Mouse (Mus musculus): Measurements from ENCODE around the gene Arid1b. TPM values are rescaled to one million over a fixed set of nuclear protein-coding genes. Genes with fewer than 3 reads are reported as not detected.

Gene Arid1b
- total and polyA plus RNA-seq, 3 experiments = 11.8 to 27.8 (median 26.8) TPM

DNA sequence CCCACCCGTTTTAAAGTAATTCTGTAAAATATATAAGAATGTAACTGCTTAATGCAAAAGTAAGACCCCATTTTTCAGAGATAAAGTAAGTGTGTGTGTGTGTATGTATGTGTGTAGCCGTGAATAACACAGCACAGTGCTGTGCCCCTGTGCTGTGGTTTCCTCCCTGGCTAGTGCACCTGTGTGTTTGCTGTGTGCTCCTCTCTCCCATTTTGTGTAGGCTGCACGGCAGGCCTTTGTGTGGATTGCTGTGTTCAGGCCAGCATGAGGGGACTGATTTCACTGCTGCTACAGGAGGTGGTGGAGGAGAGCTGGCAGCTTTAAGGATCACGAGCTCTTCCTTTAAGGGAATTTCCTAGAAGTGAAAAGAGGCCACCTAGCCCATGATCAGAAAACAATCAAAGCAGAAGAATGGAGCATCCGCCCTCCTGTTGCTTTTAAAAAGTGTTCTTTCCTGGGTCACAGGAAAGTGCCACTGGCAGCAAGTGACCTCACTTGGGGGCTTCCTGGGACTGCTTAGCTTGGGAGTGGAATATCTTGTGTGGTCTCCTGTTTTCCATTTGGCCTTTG, 66.5 kb downstream of the Arid1b start:
- no peak overlapping the region for H3K4me3 ChIP-seq
- 58% methylated on average over 5 of the region's 5 CpGs for WGBS
- peaks cover 10% of the 10 kb centered on the region for H3K79me2 ChIP-seq (replicated peaks; ENCODE audit: control insufficient read depth, insufficient read depth, low read length)
- TF ChIP-seq CTCF (IDR thresholded peaks at IDR 0.05) (no peak), EP300 (IDR thresholded peaks at IDR 0.05; ENCODE audit: insufficient read depth, low read depth, low read length) (no peak), POLR2A (IDR thresholded peaks at IDR 0.05; ENCODE audit: insufficient read depth, low read depth, low read length) (no peak)
- peaks cover 31% of the 10 kb centered on the region for H3K4me1 ChIP-seq (ENCODE audit: control insufficient read depth, insufficient read depth, low read length)
- H3K36me3 ChIP-seq (ENCODE audit: control insufficient read depth, insufficient read depth, low read length) = 0 out of 2 replicates have a peak, but pooled peaks cover 2% of the 10 kb centered on the region
- no peak overlapping the region for H3K9ac ChIP-seq (ENCODE audit: low read depth, low read length)
- intact Hi-C loops (cut with DNase I) = no loop called here
- H3K27me3 ChIP-seq (ENCODE audit: control insufficient read depth, insufficient read depth, low read length) = no peaks in the 10 kb centered on the region
- H3K27ac ChIP-seq = no peak overlapping the region
- no peak for DNase-seq

DNA sequence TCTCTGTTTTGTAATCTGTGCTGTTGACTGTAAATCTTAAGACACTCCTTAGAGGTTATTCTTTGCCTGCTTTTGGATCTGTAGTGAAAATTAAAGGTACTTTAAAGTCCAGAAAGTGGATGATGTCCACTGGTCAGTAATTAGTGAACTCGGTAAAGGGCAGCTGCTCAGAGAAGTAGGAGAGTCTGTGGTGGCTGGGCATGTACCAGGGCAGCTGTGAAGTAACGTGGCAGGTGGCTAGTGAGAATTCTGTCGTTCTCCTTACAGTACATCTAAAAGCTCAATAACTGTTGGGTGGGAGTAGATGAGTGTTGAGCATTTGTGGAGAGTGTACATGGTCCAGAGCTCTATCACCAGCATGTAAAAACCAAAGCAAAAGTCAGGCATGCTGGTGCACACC, 67.1 kb downstream of the Arid1b start:
- peaks cover 31% of the 10 kb centered on the region for H3K4me1 ChIP-seq (ENCODE audit: control insufficient read depth, insufficient read depth, low read length)
- H3K36me3 ChIP-seq (ENCODE audit: control insufficient read depth, insufficient read depth, low read length) = 0 out of 2 replicates have a peak, but pooled peaks cover 2% of the 10 kb centered on the region
- no peak overlapping the region for H3K27ac ChIP-seq
- no peak overlapping the region for H3K4me3 ChIP-seq
- WGBS = 83% methylated on average over 3 of the region's 3 CpGs
- peaks cover 14% of the 10 kb centered on the region for H3K79me2 ChIP-seq (replicated peaks; ENCODE audit: control insufficient read depth, insufficient read depth, low read length)
- no peak for DNase-seq
- intact Hi-C loops (cut with DNase I) = no loop called here
- TF ChIP-seq POLR2A (IDR thresholded peaks at IDR 0.05; ENCODE audit: insufficient read depth, low read depth, low read length) = no peak
- no peak for TF ChIP-seq EP300 (IDR thresholded peaks at IDR 0.05; ENCODE audit: insufficient read depth, low read depth, low read length)
- no peak for TF ChIP-seq CTCF (IDR thresholded peaks at IDR 0.05)
- H3K9ac ChIP-seq (ENCODE audit: low read depth, low read length) = no peak overlapping the region
- no peaks in the 10 kb centered on the region for H3K27me3 ChIP-seq (ENCODE audit: control insufficient read depth, insufficient read depth, low read length)

DNA sequence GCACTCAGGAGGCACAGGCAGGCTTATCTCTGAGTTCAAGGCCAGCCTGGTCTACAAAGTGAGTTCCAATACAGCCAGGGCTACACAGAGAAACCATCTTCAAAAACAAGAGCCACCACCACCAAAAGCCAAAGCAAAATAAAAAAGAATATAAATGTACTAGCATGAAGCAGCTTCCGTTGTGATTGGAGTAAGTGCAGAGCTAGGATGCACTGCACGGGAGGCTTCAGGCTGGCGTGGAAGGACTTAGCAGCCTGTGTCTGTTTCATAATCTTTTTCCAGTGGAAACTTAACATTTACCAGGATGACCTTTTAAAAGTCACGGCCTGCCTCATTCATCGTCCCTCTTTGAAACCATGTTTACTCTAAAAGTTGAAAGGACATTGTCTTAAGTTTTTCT, 67.5 kb downstream of the Arid1b start:
- Histone ChIP-seq H3K79me2 (replicated peaks; ENCODE audit: control insufficient read depth, insufficient read depth, low read length) (peaks cover 14% of the 10 kb centered on the region), H3K36me3 (ENCODE audit: control insufficient read depth, insufficient read depth, low read length) (0 out of 2 replicates have a peak, but pooled peaks cover 2% of the 10 kb centered on the region), H3K9ac (ENCODE audit: low read depth, low read length) (no peak overlapping the region), H3K4me1 (ENCODE audit: control insufficient read depth, insufficient read depth, low read length) (peaks cover 31% of the 10 kb centered on the region), H3K27me3 (ENCODE audit: control insufficient read depth, insufficient read depth, low read length) (no peaks in the 10 kb centered on the region), H3K27ac (no peak overlapping the region), H3K4me3 (no peak overlapping the region)
- WGBS = 63% methylated on average over 5 of the region's 5 CpGs
- DNase-seq = no peak
- intact Hi-C loops (cut with DNase I) = no loop called here
- TF ChIP-seq EP300 (IDR thresholded peaks at IDR 0.05; ENCODE audit: insufficient read depth, low read depth, low read length) (no peak), CTCF (IDR thresholded peaks at IDR 0.05) (no peak), POLR2A (IDR thresholded peaks at IDR 0.05; ENCODE audit: insufficient read depth, low read depth, low read length) (no peak)

DNA sequence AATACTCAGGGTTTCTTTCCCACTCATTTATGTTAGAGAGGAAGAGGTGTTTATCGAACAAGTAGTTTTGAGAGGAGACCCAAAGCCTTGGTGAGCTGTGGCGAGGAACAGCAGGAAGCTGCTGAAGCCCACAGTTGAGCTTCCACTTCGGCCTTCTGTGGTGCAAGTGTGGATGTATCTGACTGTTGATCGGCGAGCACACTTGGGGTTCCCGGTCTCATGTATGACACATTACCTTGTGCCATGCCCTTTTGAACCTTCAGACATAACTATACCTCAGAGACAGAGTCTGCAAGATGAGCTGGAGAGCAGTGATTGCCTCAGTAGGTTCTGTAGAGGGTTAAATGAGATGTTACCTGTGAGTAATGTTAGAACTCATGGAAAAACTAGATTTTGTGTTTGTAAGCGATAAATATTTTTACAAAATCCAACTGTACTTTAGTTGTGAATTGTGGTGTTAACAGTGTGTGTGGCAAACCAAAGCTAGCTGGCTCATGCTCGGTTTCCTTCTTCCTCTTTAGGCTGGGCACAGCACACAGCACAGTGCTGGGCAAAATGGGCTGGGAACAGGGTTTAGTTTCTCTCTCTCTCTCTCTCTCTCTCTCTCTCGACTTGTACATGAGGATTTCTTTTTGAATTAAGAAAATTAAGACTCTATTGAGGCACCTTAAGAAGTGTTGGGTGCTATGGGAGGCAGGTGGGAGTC, 69.5 kb downstream of the Arid1b start:
- DNase-seq = no peak
- TF ChIP-seq CTCF (IDR thresholded peaks at IDR 0.05) (no peak), EP300 (IDR thresholded peaks at IDR 0.05; ENCODE audit: insufficient read depth, low read depth, low read length) (no peak), POLR2A (IDR thresholded peaks at IDR 0.05; ENCODE audit: insufficient read depth, low read depth, low read length) (no peak)
- Histone ChIP-seq H3K27me3 (ENCODE audit: control insufficient read depth, insufficient read depth, low read length) (no peaks in the 10 kb centered on the region), H3K36me3 (ENCODE audit: control insufficient read depth, insufficient read depth, low read length) (0 out of 2 replicates have a peak, but pooled peaks cover 2% of the 10 kb centered on the region), H3K79me2 (replicated peaks; ENCODE audit: control insufficient read depth, insufficient read depth, low read length) (peaks cover 11% of the 10 kb centered on the region), H3K4me1 (ENCODE audit: control insufficient read depth, insufficient read depth, low read length) (peaks cover 23% of the 10 kb centered on the region), H3K4me3 (no peak overlapping the region), H3K27ac (no peak overlapping the region), H3K9ac (ENCODE audit: low read depth, low read length) (no peak overlapping the region)
- WGBS = 82% methylated on average over 9 of the region's 9 CpGs
- intact Hi-C loops (cut with DNase I) = no loop called here

DNA sequence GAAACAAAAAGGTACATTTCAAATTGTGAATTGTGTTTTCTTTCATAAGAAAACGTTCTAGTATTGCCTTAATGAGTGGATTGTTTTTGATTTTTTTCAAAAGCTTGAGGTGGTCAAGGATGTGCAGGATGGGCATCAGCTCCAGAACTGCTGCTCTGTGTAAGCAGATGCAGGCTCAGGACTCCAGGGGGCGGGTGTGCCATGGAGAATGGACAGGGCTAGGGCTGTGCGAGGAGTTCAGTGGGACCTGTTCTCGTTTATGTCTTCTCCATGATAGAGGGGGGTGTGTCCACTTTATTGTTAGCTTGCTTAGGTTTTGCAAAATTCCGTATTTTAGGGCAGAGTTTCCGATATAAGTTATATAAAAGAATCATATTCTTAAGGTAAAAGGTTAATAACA, 70.6 kb downstream of the Arid1b start:
- no peak overlapping the region for H3K9ac ChIP-seq (ENCODE audit: low read depth, low read length)
- H3K27ac ChIP-seq = no peak overlapping the region
- no peak for DNase-seq
- TF ChIP-seq POLR2A (IDR thresholded peaks at IDR 0.05; ENCODE audit: insufficient read depth, low read depth, low read length) = no peak
- TF ChIP-seq CTCF (IDR thresholded peaks at IDR 0.05) = peak; percentile 26
- H3K4me3 ChIP-seq = no peak overlapping the region
- intact Hi-C loops (cut with DNase I) = no loop called here
- H3K79me2 ChIP-seq (replicated peaks; ENCODE audit: control insufficient read depth, insufficient read depth, low read length) = peaks cover 11% of the 10 kb centered on the region
- 80% methylated on average over 6 of the region's 6 CpGs for WGBS
- peaks cover 20% of the 10 kb centered on the region for H3K4me1 ChIP-seq (ENCODE audit: control insufficient read depth, insufficient read depth, low read length)
- H3K27me3 ChIP-seq (ENCODE audit: control insufficient read depth, insufficient read depth, low read length) = no peaks in the 10 kb centered on the region
- H3K36me3 ChIP-seq (ENCODE audit: control insufficient read depth, insufficient read depth, low read length) = 0 out of 2 replicates have a peak, but pooled peaks cover under 1% of the 10 kb centered on the region

GRCm38 (mm10) chr17:5065270-5065669, 71.1 kb downstream of the Arid1b start:
- Histone ChIP-seq H3K36me3 (ENCODE audit: control insufficient read depth, insufficient read depth, low read length) (no peaks in the 10 kb centered on the region), H3K27me3 (ENCODE audit: control insufficient read depth, insufficient read depth, low read length) (no peaks in the 10 kb centered on the region), H3K79me2 (replicated peaks; ENCODE audit: control insufficient read depth, insufficient read depth, low read length) (peaks cover 11% of the 10 kb centered on the region), H3K4me1 (ENCODE audit: control insufficient read depth, insufficient read depth, low read length) (peaks cover 17% of the 10 kb centered on the region), H3K27ac (no peak overlapping the region), H3K9ac (ENCODE audit: low read depth, low read length) (no peak overlapping the region), H3K4me3 (no peak overlapping the region)
- intact Hi-C loops (cut with DNase I) = no loop called here
- no peak for TF ChIP-seq POLR2A (IDR thresholded peaks at IDR 0.05; ENCODE audit: insufficient read depth, low read depth, low read length)
- TF ChIP-seq CTCF (IDR thresholded peaks at IDR 0.05) = no peak
- TF ChIP-seq EP300 (IDR thresholded peaks at IDR 0.05; ENCODE audit: insufficient read depth, low read depth, low read length) = no peak
- DNase-seq = no peak
- 88% methylated on average over 6 of the region's 6 CpGs for WGBS

Measured in heart, adult 2 months (tissue).